In genomic region chr13:45365788-45366187, GRCm38 (mm10) we compare ENCODE assay signal across 26 mouse cellular contexts.
"Had no signal": no experiment of that assay in that cellular context is flagged by ENCODE, and none has a peak within 500 bp of the region (broad histone marks: within the 10 kb centered on the region; RNA-seq: fewer than 3 reads in every experiment).

No protein-coding gene starts in this region.

- H3K36me3 ChIP-seq: heart, embryonic 13.5 days; heart, embryonic 15.5 days; hindbrain, embryonic 10.5 days; hindbrain, embryonic 12.5 days; intestine, embryonic 15.5 days; limb, embryonic 13.5 days; limb, embryonic 15.5 days; liver, embryonic 12.5 days had no signal

- H3K27ac ChIP-seq: gastrocnemius, adult 2 months; heart, adult 2 months; heart, embryonic 13.5 days; heart, embryonic 15.5 days; hindbrain, embryonic 10.5 days; hindbrain, embryonic 12.5 days; hindbrain, embryonic 14.5 days; intestine, embryonic 15.5 days; layer of hippocampus, adult 2 months; left cerebral cortex, adult 2 months; limb, embryonic 13.5 days; limb, embryonic 15.5 days; liver, embryonic 12.5 days had no signal

- H3K4me3 ChIP-seq: gastrocnemius, adult 2 months; heart, adult 2 months; heart, embryonic 13.5 days; heart, embryonic 15.5 days; hindbrain, embryonic 10.5 days; hindbrain, embryonic 12.5 days; intestine, embryonic 15.5 days; layer of hippocampus, adult 2 months; left cerebral cortex, adult 2 months; limb, embryonic 13.5 days; limb, embryonic 15.5 days; liver, embryonic 12.5 days had no signal

- H3K4me1 ChIP-seq: heart, embryonic 13.5 days; heart, embryonic 15.5 days; hindbrain, embryonic 12.5 days; intestine, embryonic 15.5 days; limb, embryonic 13.5 days; limb, embryonic 15.5 days; liver, embryonic 12.5 days had no signal

- DNase-seq: gastrocnemius, adult 2 months; gastrocnemius, postnatal 10 days; gastrocnemius, postnatal 25 days; heart, adult 2 months; heart, postnatal 14 days; heart, postnatal 36 days; kidney, adult 18-20 months; kidney, adult 8-10 months; kidney, postnatal 10 days; kidney, postnatal 25 days; kidney, postnatal 4 days had no signal

- H3K27me3 ChIP-seq: heart, embryonic 13.5 days; heart, embryonic 15.5 days; hindbrain, embryonic 12.5 days; intestine, embryonic 15.5 days; limb, embryonic 13.5 days; limb, embryonic 15.5 days had no signal

- ATAC-seq: forebrain, embryonic 16.5 days; hindbrain, embryonic 16.5 days; inflammation-experienced regulatory T-cells, adult 6 months; intestine, embryonic 15.5 days; intestine, postnatal 0 days; liver, embryonic 12.5 days had no signal

- H3K9me3 ChIP-seq: heart, embryonic 13.5 days; heart, embryonic 15.5 days; hindbrain, embryonic 10.5 days; intestine, embryonic 15.5 days; limb, embryonic 13.5 days; limb, embryonic 15.5 days; liver, embryonic 12.5 days had no signal
